Mouse (Mus musculus) Muller cell, postnatal 12 days (primary cell): ENCODE results near the gene Gprc5c.

Experiments used
- DNase-seq: peaks from one replicate; pipeline ENCODE4 v3.0.0-alpha.2; 2015; ENCODE audit errors: inconsistent ontology term

Gene Gprc5c

DNA sequence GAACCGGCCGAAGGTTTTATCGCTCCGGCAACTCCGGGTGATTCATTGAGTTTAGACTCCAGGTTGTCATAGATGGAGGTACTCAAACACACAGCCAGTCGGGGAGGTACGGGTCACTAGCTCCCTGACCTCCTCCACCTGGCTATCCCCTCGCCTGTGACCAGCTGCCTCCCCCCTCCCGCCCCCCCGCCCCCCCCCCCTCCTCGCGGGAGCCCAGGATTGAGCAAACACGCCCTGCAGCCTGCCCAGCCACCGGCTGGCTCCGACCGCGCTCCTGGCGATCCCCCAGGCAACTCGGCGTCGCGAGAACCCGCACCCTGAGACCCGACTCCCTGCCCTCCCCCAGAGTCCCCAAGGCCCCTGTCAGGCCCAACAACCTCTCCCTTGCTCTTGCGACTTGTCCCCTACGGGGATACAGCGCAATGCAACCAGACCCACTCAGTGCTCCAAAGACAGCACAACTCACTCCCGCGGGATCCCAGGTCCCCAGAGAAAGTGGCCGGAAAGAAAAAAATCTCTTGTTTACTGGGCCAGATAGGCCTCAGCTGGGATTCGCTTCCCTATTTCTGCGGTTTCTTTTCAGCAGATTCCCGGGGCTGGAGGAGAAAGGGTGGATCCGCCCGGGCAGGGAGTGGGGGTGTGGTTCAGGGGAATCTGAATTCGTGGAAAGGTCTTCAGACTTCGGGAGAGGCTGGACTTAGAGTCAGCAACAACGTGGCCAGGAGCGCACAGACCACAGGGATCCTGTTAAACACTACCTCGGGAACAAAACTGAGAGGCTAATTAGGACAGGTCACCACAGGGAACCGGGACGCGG lies at the start of gene Gprc5c:
TSS of gene Gprc5c (plus strand) at position 701 of the 817 bp plus-strand sequence.
- peak; percentile 85 for DNase-seq

GRCm38 (mm10) chr11:114801906-114802305 lies 49.0 kb upstream of the Gprc5c start:
- DNase-seq, result no peak

GRCm38 (mm10) chr11:114802540-114803267 lies 48.2 kb upstream of the Gprc5c start:
- DNase-seq, result no peak

GRCm38 (mm10) chr11:114803990-114804389 lies 47.0 kb upstream of the Gprc5c start:
- DNase-seq, result no peak

GRCm38 (mm10) chr11:114807025-114807424 lies 43.9 kb upstream of the Gprc5c start:
- DNase-seq, result no peak

- no peak for DNase-seq
These were observed 43.1 kb upstream of the Gprc5c start for GRCm38 (mm10) chr11:114807686-114808427.

DNA sequence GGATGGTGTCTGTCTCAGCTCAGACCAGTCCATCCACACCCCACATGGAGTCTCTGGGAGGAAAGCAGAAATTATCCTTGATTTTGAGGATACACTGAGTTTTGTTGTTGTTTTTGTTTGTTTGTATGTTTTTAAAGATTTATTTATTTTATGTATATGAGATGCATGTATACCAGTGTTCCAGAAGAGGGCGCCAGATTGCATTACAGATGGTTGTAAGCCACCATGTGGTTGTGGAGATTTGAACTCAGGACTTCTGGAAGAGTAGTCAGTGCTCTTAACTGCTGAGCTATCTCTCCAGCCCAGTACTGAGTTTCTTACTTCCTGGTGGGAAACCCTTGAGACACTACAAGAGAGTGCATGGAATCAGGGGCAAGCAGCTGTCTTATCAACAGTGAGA lies 41.6 kb upstream of the Gprc5c start:
- no peak for DNase-seq

GRCm38 (mm10) chr11:114810344-114810743 lies 40.6 kb upstream of the Gprc5c start:
- DNase-seq, result no peak

DNA sequence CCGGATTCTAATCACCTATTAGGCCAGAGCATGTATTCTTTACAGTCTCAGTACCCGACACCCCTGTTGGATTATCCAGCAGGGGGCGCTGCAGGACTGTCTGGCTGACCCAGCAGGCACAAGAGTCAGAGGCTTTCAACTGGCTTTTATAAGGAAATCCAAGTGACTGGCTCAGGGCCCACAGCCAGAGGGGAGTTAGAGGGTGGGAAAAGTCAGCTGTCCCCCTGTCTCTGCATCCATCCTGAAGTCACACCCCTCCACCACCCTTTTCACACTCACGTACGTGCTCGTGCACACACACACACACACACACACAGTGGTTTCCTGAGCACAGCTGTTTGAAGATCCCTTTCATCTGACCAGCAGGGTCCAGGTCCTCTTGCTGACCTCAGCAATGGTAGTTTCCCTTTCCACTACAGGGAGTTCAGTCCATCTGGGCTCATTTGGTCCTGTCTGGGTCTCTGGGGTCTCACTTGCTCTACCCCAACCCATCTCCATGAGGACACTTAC lies 38.2 kb upstream of the Gprc5c start:
- DNase-seq, result peak; percentile 74

DNA sequence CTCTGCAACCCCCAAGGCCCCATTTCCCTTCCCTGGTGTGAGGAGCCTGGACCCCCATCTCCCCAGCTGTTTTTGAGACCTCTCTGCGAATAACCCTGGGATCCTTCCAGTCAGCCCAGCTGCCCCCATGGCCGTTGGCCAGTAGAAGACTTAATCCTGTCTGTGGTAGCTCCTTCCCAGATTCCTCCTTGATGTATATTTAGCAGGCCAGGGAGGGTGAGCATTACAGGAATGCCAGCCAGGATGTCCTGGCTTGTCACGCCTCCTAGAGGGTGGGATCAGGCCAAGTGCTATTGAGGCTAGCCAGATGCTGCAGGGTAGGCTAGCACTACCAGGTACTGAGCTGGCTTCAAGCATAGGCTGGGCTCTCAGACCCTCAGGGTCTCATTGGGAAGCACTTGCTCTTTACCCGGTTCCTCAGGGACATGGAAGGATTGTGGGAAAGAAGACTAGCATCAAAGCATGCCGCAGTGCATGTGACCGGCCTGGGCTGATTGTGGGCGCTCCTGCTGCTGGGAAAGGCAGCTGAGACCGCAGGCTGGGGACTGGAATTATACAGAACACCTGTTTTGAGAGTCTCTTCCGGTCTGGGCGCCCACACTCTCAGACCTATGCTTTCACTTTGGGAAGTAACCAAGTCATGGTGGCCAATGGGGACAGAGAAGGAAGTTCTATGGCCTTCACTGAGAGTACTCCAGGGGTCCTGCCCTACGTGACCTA lies 35.9 kb upstream of the Gprc5c start:
- no peak for DNase-seq

- no peak for DNase-seq
These were observed 34.0 kb upstream of the Gprc5c start for GRCm38 (mm10) chr11:114816934-114817333.

DNA sequence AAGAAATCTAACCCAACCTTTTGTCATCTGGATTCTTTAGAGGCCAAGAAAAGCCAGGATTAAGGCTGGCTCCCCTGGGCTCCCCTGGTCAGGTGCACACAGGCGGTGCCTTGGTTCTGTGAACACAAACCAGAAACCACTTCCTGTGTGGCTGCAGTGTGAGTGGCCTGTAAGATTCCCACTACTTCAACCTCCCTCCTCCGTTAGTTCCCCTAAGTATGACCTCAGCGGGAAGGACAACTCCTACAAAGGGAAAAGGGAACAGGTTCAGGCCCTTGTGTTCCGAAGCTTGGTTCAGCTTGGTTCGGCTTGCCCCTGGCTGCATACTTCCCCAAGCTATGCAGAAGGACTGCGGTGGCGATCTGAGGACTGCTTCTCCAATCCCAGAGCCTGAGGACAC lies 32.8 kb upstream of the Gprc5c start:
- no peak for DNase-seq

- no peak for DNase-seq
These were observed 31.8 kb upstream of the Gprc5c start for GRCm38 (mm10) chr11:114819110-114819509.

DNA sequence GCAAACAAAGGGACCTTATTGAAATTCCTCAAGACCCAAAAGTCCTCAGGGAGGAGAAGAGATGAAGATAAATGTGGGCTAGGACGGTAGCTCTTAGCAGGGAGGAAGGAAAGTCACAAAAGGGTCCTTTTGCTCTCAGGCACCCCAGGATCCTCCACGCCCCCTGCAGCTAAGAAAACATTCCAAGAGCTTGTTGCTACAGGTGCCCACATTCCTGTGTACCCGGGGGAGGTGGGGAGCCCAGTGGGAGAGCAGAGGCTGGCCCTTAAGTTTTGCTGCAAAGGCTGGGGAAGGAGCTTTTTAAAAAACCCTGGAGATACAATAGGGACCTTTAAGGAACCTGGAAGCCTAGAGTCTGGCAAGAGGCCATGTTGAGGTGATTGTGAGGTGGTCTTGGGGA lies 30.5 kb upstream of the Gprc5c start:
- DNase-seq, result no peak

GRCm38 (mm10) chr11:114821325-114821724 lies 29.6 kb upstream of the Gprc5c start:
- DNase-seq, result no peak

DNA sequence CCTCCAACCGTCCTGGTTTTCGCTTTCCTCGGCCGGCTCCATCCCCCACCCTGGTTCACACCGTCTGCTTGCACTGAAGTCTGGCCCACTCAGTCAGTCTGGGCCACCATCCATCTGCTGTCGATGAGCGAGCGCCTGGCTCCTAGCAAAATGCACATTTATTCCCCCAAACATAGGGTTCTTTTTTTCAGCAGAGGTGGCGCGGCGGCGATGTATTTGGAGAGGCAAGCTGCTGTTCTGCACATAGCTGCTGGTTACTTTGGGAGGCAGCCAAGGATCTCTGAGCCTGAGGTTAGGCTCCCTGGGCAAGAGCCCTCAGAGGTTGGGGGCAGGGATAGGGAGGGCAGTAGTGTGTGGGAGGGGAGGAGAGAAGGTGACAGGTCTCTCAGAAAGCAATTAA lies 28.2 kb upstream of the Gprc5c start:
- DNase-seq, result peak; percentile 53

DNA sequence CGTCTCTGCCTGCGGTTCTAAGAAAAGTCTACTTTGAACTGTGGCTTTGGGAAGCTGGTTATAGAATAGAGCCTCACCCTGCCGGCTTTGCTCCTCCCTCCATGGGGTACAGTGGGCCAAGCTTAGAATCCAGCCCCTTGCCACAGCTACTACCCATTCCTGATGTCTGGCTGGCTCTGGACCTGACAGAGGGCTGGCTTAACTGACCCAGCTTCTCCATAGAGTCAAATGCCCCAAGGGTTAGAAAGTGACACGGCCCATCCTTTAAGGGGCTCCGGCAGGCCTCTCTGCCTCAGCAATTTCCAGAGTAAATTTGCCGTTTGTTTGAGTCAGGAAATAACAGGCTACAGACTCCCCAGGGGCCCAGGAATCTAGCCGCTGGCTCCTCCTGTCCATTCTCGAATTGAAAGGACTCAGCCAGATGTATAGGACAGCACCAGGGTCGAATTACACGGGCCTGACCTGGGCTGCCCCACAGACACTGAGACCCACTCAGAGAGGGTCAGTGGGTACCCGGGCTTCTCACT lies 27.7 kb upstream of the Gprc5c start:
- DNase-seq, result peak; percentile 16

- DNase-seq, result no peak
These were observed 24.3 kb upstream of the Gprc5c start for GRCm38 (mm10) chr11:114826686-114827085.

GRCm38 (mm10) chr11:114829499-114830432 lies 21.2 kb upstream of the Gprc5c start:
- DNase-seq, result peak; percentile 84

- DNase-seq, result no peak
These were observed 20.5 kb upstream of the Gprc5c start for GRCm38 (mm10) chr11:114830433-114830773.
